ENCODE assay signal across 8 mouse cellular contexts in the genomic region with DNA sequence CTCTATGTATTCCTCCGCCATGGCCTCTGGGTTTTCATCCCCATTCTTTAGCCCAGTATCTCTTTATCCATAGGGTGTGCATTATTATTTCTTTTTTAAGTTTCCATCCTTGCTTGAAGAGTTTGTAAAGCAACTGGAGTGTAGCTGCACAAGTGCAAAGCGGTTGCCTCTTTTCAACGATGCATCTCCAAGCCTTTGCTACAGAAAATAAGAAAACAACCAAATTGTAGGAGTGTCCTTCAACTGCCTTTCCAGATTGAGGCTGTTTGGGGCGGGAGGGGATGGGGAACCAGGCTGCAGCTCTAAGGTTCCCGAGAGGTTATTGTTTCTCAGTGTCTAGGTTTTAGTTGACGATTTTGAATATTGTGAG. TPM values are rescaled to one million over a fixed set of nuclear protein-coding genes. Genes with fewer than 3 reads are reported as not detected.
A peak's percentile ranks its signal among the peaks of the same experiment; 100 is the strongest.
DNase-seq lines count a peak whose midpoint lies in the region; ATAC-seq and TF ChIP-seq lines count a peak whose summit lies in the region.

No protein-coding gene starts in this region.

- no peak for DNase-seq in heart, postnatal 0 days (ENCODE audit: low spot score)
- DNase-seq in heart, postnatal 4 days, result no peak
- DNase-seq in MEL (ENCODE audit: low read depth, low spot score), result no peak
- DNase-seq in hindbrain, embryonic 11.5 days (ENCODE audit: low spot score), result no peak
- peak; percentile 91 for DNase-seq in midbrain, embryonic 11.5 days (ENCODE audit: low spot score, missing footprints)
- DNase-seq in adrenal gland, postnatal 10 days, result no peak
- DNase-seq in right cerebral cortex, postnatal 4 days, result no peak
- no peak for DNase-seq in kidney, adult 18-20 months

- no peak for TF ChIP-seq RAD21 in MEL (IDR thresholded peaks at IDR 0.05; ENCODE audit: low read depth, low read length)

- H3K4me1 ChIP-seq in heart, postnatal 0 days (ENCODE audit: control insufficient read depth, insufficient read depth), result 0 out of 2 replicates have a peak, but pooled peaks cover 4% of the 10 kb centered on the region
- H3K4me1 ChIP-seq in MEL (ENCODE audit: control insufficient read depth in 1 of 2, insufficient read depth in 2 of 2, low read length in 2 of 2), result peaks cover 3 to 6% of the 10 kb centered on the region in 2 experiments; a peak in 3 of 4 replicates
- H3K4me1 ChIP-seq in hindbrain, embryonic 11.5 days (replicated peaks; ENCODE audit: control insufficient read depth, insufficient read depth, low read length), result no peaks in the 10 kb centered on the region
- H3K4me1 ChIP-seq in midbrain, embryonic 11.5 days (ENCODE audit: control insufficient read depth, insufficient read depth, low read length), result 0 out of 2 replicates have a peak, but pooled peaks cover 6% of the 10 kb centered on the region

- no peak for ATAC-seq in heart, postnatal 0 days (ENCODE audit: insufficient read depth, low read depth)
- ATAC-seq in hindbrain, embryonic 11.5 days (ENCODE audit: low FRiP score), result no peak
- ATAC-seq in midbrain, embryonic 11.5 days (ENCODE audit: low FRiP score), result no peak

- peak overlapping the region; percentile 82 for H3K4me3 ChIP-seq in heart, postnatal 0 days (ENCODE audit: low read depth, low read length)
- H3K4me3 ChIP-seq in MEL (ENCODE audit: control insufficient read depth in 1 of 2, insufficient read depth in 1 of 2, low read depth in 2 of 2, low read length in 2 of 2), result peak overlapping the region; percentile 77 to 92
- H3K4me3 ChIP-seq in hindbrain, embryonic 11.5 days (ENCODE audit: low read depth, low read length), result peak overlapping the region; percentile 73
- peak overlapping the region; percentile 68 for H3K4me3 ChIP-seq in midbrain, embryonic 11.5 days (ENCODE audit: low read depth, low read length)

- H3K27me3 ChIP-seq in heart, postnatal 0 days (ENCODE audit: control insufficient read depth, insufficient read depth, low read length), result no peaks in the 10 kb centered on the region
- H3K27me3 ChIP-seq in MEL (ENCODE audit: control insufficient read depth in 1 of 2, insufficient read depth in 2 of 2, low read length in 2 of 2), result no peaks in the 10 kb centered on the region
- no peaks in the 10 kb centered on the region; the same call in 1 of the 2 replicates for H3K27me3 ChIP-seq in hindbrain, embryonic 11.5 days (ENCODE audit: control insufficient read depth, insufficient read depth, low read length)
- H3K27me3 ChIP-seq in midbrain, embryonic 11.5 days (ENCODE audit: control insufficient read depth, insufficient read depth, low read length), result peaks cover 9% of the 10 kb centered on the region

- no peak for TF ChIP-seq EP300 in heart, postnatal 0 days (IDR thresholded peaks at IDR 0.05; ENCODE audit: low read depth)
- no peak for TF ChIP-seq EP300 in MEL (IDR thresholded peaks at IDR 0.05; ENCODE audit: low read depth in 1 of 2, low read length in 2 of 2)

- peak overlapping the region; percentile 66 for H3K4me2 ChIP-seq in heart, postnatal 0 days (ENCODE audit: low read depth, low read length)
- H3K4me2 ChIP-seq in hindbrain, embryonic 11.5 days (replicated peaks; ENCODE audit: low read depth, low read length), result peak overlapping the region; percentile 12; the same call in 1 of the 2 replicates
- H3K4me2 ChIP-seq in midbrain, embryonic 11.5 days, result peak overlapping the region; percentile 62

- H3K36me3 ChIP-seq in heart, postnatal 0 days (replicated peaks; ENCODE audit: control insufficient read depth, insufficient read depth, low read length), result no peaks in the 10 kb centered on the region
- H3K36me3 ChIP-seq in MEL (ENCODE audit: control insufficient read depth in 1 of 2, insufficient read depth in 2 of 2, low read length in 2 of 2), result peaks cover 12 to 27% of the 10 kb centered on the region in 2 experiments
- H3K36me3 ChIP-seq in hindbrain, embryonic 11.5 days (ENCODE audit: control insufficient read depth, insufficient read depth, low read length), result no peaks in the 10 kb centered on the region
- no peaks in the 10 kb centered on the region for H3K36me3 ChIP-seq in midbrain, embryonic 11.5 days (ENCODE audit: control insufficient read depth, insufficient read depth, low read length)

- H3K9ac ChIP-seq in heart, postnatal 0 days (replicated peaks; ENCODE audit: low read depth, low read length), result peak overlapping the region; percentile 86
- peak overlapping the region; percentile 99 for H3K9ac ChIP-seq in MEL (ENCODE audit: control insufficient read depth, low read depth, low read length, poor library complexity, severe bottlenecking)
- H3K9ac ChIP-seq in hindbrain, embryonic 11.5 days (ENCODE audit: low read depth, low read length), result peak overlapping the region; percentile 37
- peak overlapping the region; percentile 85 for H3K9ac ChIP-seq in midbrain, embryonic 11.5 days (ENCODE audit: low read length)

- H3K27ac ChIP-seq in heart, postnatal 0 days (ENCODE audit: low read depth), result peak overlapping the region; percentile 86
- peak overlapping the region; percentile 88 for H3K27ac ChIP-seq in MEL (ENCODE audit: control insufficient read depth, low read depth, low read length)
- 0 out of 2 replicates have a peak overlapping the region, but pooled peaks have one; percentile 1 for H3K27ac ChIP-seq in hindbrain, embryonic 11.5 days (ENCODE audit: low read depth, low read length)
- peak overlapping the region; percentile 44 for H3K27ac ChIP-seq in midbrain, embryonic 11.5 days (ENCODE audit: low read depth, low read length)

- WGBS in heart, postnatal 0 days, result 10% methylated on average over 6 of the region's 6 CpGs
- 15% methylated on average over 6 of the region's 6 CpGs for WGBS in hindbrain, embryonic 11.5 days
- WGBS in midbrain, embryonic 11.5 days, result 14% methylated on average over 6 of the region's 6 CpGs

- peaks cover 37% of the 10 kb centered on the region for H3K79me2 ChIP-seq in MEL (ENCODE audit: control insufficient read depth, insufficient read depth, low read length, poor library complexity)

- no peaks in the 10 kb centered on the region for H3K9me3 ChIP-seq in heart, postnatal 0 days (replicated peaks; ENCODE audit: control insufficient read depth, low read length)
- H3K9me3 ChIP-seq in MEL (replicated peaks; ENCODE audit: insufficient read depth, low read length), result no peaks in the 10 kb centered on the region
- no peaks in the 10 kb centered on the region for H3K9me3 ChIP-seq in hindbrain, embryonic 11.5 days (ENCODE audit: control insufficient read depth, low read length)
- H3K9me3 ChIP-seq in midbrain, embryonic 11.5 days (ENCODE audit: control insufficient read depth, low read length), result no peaks in the 10 kb centered on the region

- no peak for TF ChIP-seq POLR2A in MEL (IDR thresholded peaks at IDR 0.05; ENCODE audit: control insufficient read depth in 1 of 2, insufficient read depth in 1 of 2, low read depth in 1 of 2, low read length in 2 of 2, poor library complexity in 1 of 2)

- no peak for TF ChIP-seq CTCF in heart, postnatal 0 days (IDR thresholded peaks at IDR 0.05; ENCODE audit: low read depth)
- no peak for TF ChIP-seq CTCF in MEL (IDR thresholded peaks at IDR 0.05 in 2 of 3, conservative IDR thresholded peaks at IDR 0.05 in 1 of 3; ENCODE audit: control insufficient read depth in 1 of 3, insufficient read depth in 1 of 3, low read depth in 2 of 3, low read length in 3 of 3, poor library complexity in 1 of 3, severe bottlenecking in 1 of 3)

TF ChIP-seq in MEL, 35 proteins besides CTCF, POLR2A, EP300 and RAD21:
- TF ChIP-seq ZC3H11A (IDR thresholded peaks at IDR 0.05; ENCODE audit: low read depth, low read length), result no peak
- TF ChIP-seq BHLHE40 (IDR thresholded peaks at IDR 0.05; ENCODE audit: borderline replicate concordance, low read depth, low read length), result no peak
- TF ChIP-seq JUND (IDR thresholded peaks at IDR 0.05; ENCODE audit: low read depth, low read length), result no peak
- TF ChIP-seq HCFC1 (IDR thresholded peaks at IDR 0.05; ENCODE audit: low read depth, low read length), result no peak
- no peak for TF ChIP-seq GABPA (IDR thresholded peaks at IDR 0.05; ENCODE audit: low read depth, low read length)
- no peak for TF ChIP-seq POLR2AphosphoS2 (IDR thresholded peaks at IDR 0.05; ENCODE audit: low read length)
- TF ChIP-seq ELF1 (IDR thresholded peaks at IDR 0.05; ENCODE audit: low read depth, low read length), result no peak
TF ChIP-seq in MEL: peak in this region for 0.

RNA-seq across cellular contexts. Expression of gene Ogt, which starts 1.3 kb away (rescaled TPM):
- 78.6 and 108 TPM in 2 replicates for total RNA-seq in heart, postnatal 0 days (2014; rRNA removed; ENCODE audit: low replicate concordance)
- polyA plus RNA-seq in heart, postnatal 0 days (2015; fragmentation: Nextera tagmentation; extraction: Ambion mirVana), result 46.2 and 49.6 TPM in 2 replicates
- 10 to 100 TPM; 84.4 to 86.9 TPM for total RNA-seq in heart, postnatal 4 days (2021)
- total RNA-seq in MEL (2012; rRNA removed), result 20.2 and 28.6 TPM in 2 replicates
- polyA plus RNA-seq in MEL (2012; ENCODE audit: insufficient read depth in 1 of 2, insufficient read length in 2 of 2, low read depth in 1 of 2, low replicate concordance in 2 of 2, missing spikeins in 1 of 2), result 10 to 100 TPM in 1 of 2 experiments, not detected in 1; 41.2 TPM
- polyA plus RNA-seq in hindbrain, embryonic 11.5 days (2014; fragmentation: Nextera tagmentation; extraction: Ambion mirVana), result 244 and 256 TPM in 2 replicates
- 237 and 262 TPM in 2 replicates for polyA plus RNA-seq in midbrain, embryonic 11.5 days (2014; fragmentation: Nextera tagmentation; extraction: Ambion mirVana)
- total RNA-seq in adrenal gland, postnatal 10 days (2021), result 100 to 1,000 TPM in 1 of 2 experiments, 10 to 100 TPM in 1; 98.3 to 196 TPM

Comparison
In these comparisons a context has a peak if more than half of its experiments do, and no peak if none do; other contexts are left out.
1. H3K27ac ChIP-seq: peak in every context shown above with its lines; median percentile 88 in MEL; 86 in heart, postnatal 0 days; 44 in midbrain, embryonic 11.5 days; 1 in hindbrain, embryonic 11.5 days.
2. H3K4me2 ChIP-seq: peak in every context shown above with its lines; median percentile 66 in heart, postnatal 0 days; 62 in midbrain, embryonic 11.5 days; 12 in hindbrain, embryonic 11.5 days.
3. H3K9ac ChIP-seq: peak in every context shown above with its lines; median percentile 99 in MEL; 86 in heart, postnatal 0 days; 85 in midbrain, embryonic 11.5 days; 37 in hindbrain, embryonic 11.5 days.